Mouse (Mus musculus) bone marrow, adult 2 months (tissue): Measurements from ENCODE around the gene Tet1.

Experiments
- CTCF ChIP-seq: fragments of 200-500 bp; IDR thresholded peaks from 2 replicates; pipeline ENCODE4 v1.5.1; 2011; ENCODE audit warnings: low read length, control low read depth; ENCODE audit not compliant: control insufficient read depth, insufficient read depth
- POLR2A ChIP-seq: fragments of 200-500 bp; IDR thresholded peaks from 2 replicates; pipeline ENCODE4 v1.6.1; 2011; ENCODE audit warnings: low read depth, mild to moderate bottlenecking, control low read depth, low read length, borderline replicate concordance; ENCODE audit not compliant: control insufficient read depth

GRCm38 (mm10) chr10:62885969-62886798 is 22.6 kb downstream of the Tet1 start:
- TF ChIP-seq POLR2A, result no peak
- TF ChIP-seq CTCF, result no peak
